Mouse (Mus musculus) urinary bladder, postnatal 36 days (tissue): ENCODE data around the gene Sdc4.
A peak's percentile ranks its signal among the peaks of the same experiment; 100 is the strongest.

ENCODE experiments used
- DNase-seq, 2 experiments: peaks; one replicate each; pipeline ENCODE4 v3.0.0; 2022; ENCODE audit warnings: low spot score in 2 of 2, mixed read lengths in 1 of 2

Sdc4 gene

DNA sequence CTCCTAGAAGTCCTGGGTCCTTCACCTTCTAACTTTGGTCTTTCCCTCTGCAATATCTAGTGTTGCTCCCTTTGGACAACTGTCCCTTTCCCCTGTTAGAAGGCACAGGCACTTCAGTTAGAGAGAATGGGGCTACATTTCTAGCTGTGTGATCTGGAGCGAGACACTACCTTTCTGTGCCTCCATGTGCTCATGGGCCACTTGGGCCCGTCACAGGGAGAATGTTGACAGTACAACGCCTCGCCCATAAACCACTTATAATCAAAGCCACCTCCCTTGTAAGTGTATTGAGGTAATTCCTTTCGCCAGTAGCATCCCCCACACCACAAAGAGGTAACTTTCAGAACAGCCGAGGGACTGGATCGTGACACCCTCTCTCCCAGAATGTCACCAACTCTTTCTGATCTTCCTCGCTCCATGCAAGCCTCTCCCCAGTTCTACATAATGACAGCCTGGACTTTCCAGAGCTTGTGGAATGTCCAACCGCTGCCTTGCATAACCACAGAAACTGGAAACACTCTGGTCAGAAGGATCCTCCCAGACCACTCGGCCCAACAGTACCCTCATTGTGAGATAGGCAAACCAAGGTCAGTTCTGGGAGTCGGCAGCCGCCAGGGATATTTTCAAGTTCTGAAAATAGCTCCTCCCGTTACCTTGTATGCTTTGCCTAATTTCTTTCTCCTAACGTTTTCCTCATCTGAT is 5.8 kb upstream of the Sdc4 start:
- DNase-seq = no peak

DNA sequence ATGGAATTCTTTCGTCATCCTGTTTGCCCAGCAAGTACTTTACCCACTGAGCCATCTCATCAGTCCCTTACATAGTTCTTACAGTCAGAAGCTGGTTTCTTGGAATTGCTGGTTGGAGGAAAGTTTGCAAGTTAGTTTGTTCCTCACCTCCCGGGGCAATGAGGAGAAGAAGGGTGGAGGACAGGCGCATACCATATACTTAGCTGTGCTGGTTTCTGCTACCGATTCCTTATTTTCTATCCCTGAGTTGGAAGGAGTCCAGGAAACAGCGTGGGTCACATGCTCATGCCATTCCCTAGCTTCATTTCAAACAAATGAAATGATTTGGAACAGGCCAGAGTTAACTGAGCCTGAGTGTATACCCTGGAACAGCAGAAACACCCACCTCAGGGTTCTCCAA is 5.2 kb upstream of the Sdc4 start:
- DNase-seq = no peak

- DNase-seq = no peak
Measured at GRCm38 (mm10) chr2:164448140-164448539, 4.5 kb upstream of the Sdc4 start.

DNA sequence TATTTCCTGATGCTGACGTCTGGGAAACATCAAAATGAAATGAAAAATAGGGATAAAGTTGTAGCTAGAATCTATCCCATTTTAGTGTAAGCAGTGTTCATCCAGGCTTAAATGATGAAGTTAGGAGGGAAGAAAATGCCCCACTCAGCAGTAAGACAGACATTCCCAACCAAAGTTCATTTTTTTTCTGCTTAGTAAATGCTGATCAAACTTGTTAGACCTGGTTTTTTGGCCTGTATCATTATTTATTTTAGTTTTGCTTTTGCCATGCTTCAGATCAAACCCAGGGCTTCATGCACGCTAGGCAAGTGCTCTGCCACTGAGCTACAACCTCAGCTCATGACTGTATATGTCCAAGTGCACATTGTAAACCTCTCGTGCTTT is 2.4 kb upstream of the Sdc4 start:
- no peak for DNase-seq

GRCm38 (mm10) chr2:164445399-164446085 is 1.9 kb upstream of the Sdc4 start:
- DNase-seq = no peak

- no peak for DNase-seq
Measured at GRCm38 (mm10) chr2:164444701-164445100, 1.0 kb upstream of the Sdc4 start.

- DNase-seq = peak; percentile 88 to 90
Measured at GRCm38 (mm10) chr2:164443051-164443437, 643 bp downstream of the Sdc4 start.

DNA sequence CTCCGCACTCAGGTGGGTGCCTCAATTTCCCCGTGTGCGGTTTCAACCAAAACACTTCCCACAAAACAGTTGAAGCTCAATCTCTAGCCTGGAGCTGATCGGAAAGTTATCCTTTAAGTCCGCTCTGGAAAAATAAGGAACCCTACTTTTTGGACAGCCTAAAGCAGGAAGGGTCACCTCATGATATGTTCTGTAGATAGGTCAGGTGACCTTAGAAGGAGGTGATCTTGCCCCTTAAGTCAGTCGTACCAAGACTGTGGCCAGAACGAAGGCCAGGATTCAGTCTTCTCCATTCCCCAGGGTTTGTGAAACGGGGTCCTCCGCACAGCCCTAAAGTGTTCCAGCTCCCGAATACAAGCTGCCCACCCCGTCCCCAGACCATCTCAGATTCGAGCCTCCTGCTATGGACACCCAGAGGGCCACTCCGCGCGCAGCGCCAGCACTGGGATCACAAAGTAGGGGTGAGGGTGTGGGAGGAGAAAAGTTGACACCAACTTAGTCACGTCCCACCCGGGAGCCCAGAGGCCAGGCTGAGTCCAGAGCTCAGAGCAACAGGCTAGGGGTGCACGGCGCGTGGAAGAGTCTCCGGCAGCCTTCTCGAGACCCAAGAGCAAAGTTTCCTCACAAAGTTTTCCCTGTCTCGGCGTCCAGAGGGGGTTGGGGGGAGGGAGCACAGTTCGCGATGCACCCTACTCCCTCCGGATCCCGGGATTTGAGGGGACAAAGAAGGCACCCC is 1.2 kb downstream of the Sdc4 start:
- peak in 1 of 2 experiments; percentile 68 for DNase-seq

DNA sequence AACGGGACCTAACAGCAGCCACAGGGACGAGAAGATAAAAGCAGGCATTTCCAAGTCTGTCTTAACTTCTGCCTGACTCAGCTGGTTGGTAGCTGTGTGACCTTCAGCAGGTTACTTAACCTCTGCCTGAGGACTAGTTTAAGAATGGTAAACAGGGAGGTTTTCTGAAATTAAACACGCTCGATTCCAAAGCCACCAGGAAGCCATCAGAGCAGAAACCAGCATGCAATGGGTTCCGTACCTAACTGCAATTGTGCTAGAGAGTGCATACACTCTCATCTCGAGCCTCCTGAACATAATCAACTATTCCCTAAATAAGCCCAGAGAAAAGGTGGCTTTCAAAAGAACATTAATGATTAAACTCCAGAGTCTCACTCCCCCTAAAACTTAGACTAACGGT is 2.0 kb downstream of the Sdc4 start:
- DNase-seq = no peak

DNA sequence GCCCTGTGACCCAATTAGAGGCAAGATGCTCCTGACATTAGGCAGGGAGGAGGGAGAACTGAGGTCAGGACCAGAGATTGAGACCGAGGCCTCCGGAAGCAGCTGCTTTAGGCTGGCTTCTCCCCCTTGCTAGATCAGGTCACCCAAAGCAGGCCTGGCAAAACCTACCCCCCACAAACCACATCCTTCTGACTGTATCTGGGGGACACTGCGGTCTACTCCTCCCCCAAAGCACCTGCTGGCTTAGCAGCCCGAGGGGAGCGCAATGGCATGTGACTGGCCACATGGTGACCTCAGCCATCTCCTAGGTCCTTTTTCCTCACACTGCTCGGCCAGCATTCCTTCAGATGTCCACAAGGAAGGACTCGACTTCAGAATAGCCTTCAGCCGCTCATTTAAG is 2.5 kb downstream of the Sdc4 start:
- DNase-seq = no peak

GRCm38 (mm10) chr2:164440314-164440713 is 3.4 kb downstream of the Sdc4 start:
- peak in 1 of 2 experiments; percentile 56 for DNase-seq

GRCm38 (mm10) chr2:164439001-164439421 is 4.7 kb downstream of the Sdc4 start:
- DNase-seq = no peak

DNA sequence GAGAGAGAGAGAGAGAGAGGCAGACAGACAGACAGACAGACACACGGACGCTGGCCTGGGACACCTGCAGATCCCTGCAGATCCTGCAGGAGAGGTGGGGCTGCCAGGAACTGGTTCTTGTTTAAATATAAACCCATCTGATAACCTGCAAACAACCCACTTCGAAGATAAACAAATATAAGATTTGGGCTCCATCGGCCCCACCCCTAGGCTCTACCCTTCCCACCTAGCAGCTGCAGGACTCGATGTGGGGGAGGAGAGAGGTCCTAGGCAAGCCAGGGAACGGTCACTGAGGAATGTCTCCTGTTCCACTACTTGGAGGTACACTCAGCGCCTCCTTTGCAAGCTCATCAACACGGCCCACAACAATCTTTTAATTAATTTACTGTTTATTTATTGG is 5.4 kb downstream of the Sdc4 start:
- peak in 1 of 2 experiments; percentile 62 for DNase-seq

DNA sequence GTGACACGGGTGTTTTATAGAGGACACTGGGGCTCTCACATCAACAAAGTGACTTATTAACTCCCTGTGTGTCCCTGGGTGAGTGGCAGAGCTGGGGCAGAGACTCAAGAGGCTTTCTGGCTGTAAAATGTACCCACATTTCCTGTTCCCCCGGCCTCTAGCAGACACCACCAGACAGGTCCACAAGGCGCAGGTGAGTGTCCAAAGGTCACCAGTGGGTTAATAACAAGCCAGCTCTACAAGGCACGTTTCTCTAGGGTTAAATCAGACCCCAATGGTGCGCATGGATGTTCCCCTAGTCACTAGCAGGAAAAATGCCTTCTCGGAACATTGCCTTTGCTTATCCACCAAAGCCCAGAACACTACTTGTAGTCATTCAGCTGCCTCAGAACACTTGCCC is 6.0 kb downstream of the Sdc4 start:
- no peak for DNase-seq

GRCm38 (mm10) chr2:164436961-164437360 is 6.7 kb downstream of the Sdc4 start:
- peak in 1 of 2 experiments; percentile 59 for DNase-seq

DNA sequence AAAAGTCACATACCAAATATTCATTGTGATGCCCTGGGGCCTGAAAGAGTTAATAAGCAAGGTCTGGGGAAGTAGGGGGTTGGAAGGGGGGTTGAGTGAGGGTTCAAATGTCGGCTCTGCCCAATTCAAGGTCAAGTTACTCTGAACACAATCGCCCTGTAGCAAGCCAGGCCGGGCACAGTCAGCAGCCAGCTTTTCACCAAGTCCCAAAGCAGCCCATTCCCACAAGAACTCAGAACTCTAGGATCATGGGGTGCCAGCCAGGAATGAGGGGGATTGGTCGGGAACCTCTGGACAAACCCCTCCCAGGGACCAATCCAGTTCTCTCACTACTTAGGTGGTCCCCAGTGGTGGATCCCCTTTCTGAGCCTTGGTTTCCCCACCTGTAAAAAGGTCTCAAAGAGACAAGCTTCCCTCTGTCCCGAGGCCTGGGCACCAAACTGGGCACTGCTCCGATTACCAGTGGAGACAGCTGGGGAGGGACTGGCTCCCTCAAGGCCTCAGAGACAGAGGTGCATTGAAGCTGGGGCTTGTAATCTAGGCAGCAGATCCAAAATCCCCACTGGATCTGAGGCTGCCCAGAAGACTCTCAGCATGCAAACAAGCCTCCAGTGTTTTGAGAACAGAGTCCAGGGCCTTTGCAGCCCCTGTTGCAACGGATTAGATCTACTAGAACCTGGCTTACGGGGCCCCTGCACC is 7.3 kb downstream of the Sdc4 start:
- DNase-seq = no peak

GRCm38 (mm10) chr2:164435216-164436090 is 8.2 kb downstream of the Sdc4 start:
- no peak for DNase-seq

- no peak for DNase-seq
Measured at GRCm38 (mm10) chr2:164434681-164435080, 9.0 kb downstream of the Sdc4 start.

DNA sequence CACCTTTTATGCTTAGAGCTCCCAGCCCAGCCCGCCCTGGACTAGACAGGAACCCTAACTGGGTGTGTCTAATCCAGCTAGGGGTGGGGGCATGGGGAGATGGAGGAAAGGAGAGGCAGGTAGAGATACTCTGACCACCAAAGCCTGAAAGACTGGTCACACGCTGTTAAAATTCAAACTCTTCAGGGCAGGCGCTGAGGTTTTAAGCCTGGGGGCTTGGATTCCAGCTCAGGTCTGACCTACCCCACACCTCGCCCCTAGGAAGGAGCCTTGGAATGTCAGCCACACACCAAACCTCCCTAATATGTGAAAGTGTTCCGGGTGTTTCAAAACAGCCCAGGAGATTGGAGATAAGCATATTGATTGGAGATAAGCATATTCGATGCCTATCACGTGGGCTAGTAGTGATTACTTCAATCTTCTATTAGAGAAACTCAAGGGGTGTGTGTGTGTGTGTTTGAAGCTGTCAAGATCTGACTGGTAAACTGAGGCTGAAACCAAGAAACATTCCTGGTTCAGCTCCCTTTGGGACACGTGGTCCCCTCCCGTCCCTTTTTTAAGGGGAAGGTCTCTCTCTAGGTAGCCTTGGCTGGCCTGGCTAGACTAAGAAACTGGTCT is 10.3 kb downstream of the Sdc4 start:
- no peak for DNase-seq

DNA sequence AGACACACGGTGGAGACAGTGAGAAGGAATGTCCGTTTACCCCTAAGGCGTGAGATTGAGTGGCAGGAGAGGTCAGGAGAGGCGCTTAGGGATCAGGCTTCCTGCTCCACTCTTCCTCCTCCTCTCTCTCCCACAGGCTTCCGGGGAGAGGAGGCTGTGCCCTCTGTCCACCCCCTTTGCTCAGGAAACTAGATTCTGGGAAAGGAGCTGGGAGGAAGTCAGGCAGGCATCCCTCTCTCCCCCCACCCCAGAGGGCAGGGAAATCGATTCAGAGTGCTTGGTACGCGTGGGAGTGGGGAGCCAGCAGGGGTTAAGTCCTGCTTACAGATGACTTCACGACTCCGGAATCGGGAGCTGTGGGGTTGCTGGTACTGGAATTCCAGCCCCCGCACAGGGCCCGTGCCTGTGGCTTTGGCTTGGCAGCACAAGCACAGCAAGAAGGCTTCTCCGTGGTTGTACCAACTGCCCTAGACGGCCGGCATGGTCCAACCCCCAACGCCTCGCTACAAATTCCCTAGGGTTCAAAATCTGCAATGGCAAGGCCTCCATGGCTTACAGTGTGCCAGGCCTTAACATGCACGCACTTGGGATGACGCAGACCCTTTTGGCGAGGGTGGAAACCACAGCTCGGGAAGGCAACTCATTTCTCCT is 11.0 kb downstream of the Sdc4 start:
- peak in 1 of 2 experiments; percentile 62 for DNase-seq
